Mouse (Mus musculus): ENCODE measurements around the gene Ywhaq. TPM values are rescaled to one million over a fixed set of nuclear protein-coding genes. Genes with fewer than 3 reads are reported as not detected.
"Not testable (repeated sequence)": the region's sequence is repeated elsewhere in the genome, so short reads cannot be mapped to it uniquely, and the experiment has no call there.

The Ywhaq gene
- polyA plus RNA-seq, 1 experiment = 41.4 TPM

DNA sequence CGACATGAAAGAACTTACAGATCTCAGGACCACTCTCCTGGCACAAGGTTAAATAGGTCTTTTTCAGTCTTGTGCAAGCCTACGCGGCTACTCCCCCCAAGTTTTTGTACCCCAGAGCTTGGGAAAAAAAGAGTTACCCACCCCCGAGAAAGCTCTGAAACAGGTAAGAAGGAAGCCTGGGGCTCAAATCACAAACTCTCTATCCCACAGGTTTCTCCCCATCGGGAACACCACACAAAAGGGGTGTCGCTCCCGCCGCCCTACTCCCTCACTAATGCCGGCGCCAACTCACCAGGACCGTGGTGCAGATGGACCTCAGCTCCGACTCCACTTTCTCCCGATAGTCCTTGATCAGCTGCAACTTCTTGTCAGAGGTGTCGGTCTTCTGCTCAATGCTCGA, 931 bp downstream of the Ywhaq start:
- Histone ChIP-seq H3K4me3 (replicated peaks) (peak overlapping the region; percentile 94), H3K27me3 (replicated peaks) (no peaks in the 10 kb centered on the region), H3K4me1 (peaks cover 30% of the 10 kb centered on the region), H3K36me3 (replicated peaks; ENCODE audit: low read length) (peaks cover 37% of the 10 kb centered on the region), H3K9me3 (0 out of 2 replicates have a peak, but pooled peaks cover 5% of the 10 kb centered on the region)
- TF ChIP-seq FLI1 (IDR thresholded peaks at IDR 0.05; ENCODE audit: low read length) (no peak), GATA1 (IDR thresholded peaks at IDR 0.05; ENCODE audit: borderline replicate concordance, low read length) (no peak)

GRCm38 (mm10) chr12:21410620-21411019, 6.8 kb downstream of the Ywhaq start:
- no peak for TF ChIP-seq GATA1 (IDR thresholded peaks at IDR 0.05; ENCODE audit: borderline replicate concordance, low read length)
- TF ChIP-seq FLI1 (IDR thresholded peaks at IDR 0.05; ENCODE audit: low read length) = no peak
- Histone ChIP-seq H3K4me1 (peaks cover 30% of the 10 kb centered on the region), H3K9me3 (0 out of 2 replicates have a peak, but pooled peaks cover 5% of the 10 kb centered on the region), H3K4me3 (replicated peaks) (no peak overlapping the region), H3K36me3 (replicated peaks; ENCODE audit: low read length) (peaks cover 69% of the 10 kb centered on the region), H3K27me3 (replicated peaks) (no peaks in the 10 kb centered on the region)

DNA sequence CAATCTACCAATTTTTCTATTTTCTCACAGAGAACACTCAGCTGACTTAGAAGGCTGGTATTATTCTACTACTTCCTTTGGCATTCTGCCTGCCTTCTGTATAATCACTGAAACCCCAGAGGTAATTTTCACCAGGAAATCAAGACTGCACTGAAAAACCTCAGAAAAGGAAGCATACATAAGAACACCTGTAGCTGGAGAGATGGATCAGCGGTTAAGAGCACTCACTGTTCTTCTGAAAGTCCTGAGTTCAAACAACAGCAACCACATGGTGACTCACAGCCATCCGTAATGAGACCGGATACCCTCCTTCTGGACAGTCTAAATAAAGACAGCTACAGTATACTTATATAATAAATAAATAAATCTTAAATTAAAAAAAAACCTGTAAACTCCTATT, 7.8 kb downstream of the Ywhaq start:
- TF ChIP-seq FLI1 (IDR thresholded peaks at IDR 0.05; ENCODE audit: low read length) = no peak
- TF ChIP-seq GATA1 (IDR thresholded peaks at IDR 0.05; ENCODE audit: borderline replicate concordance, low read length) = no peak
- Histone ChIP-seq H3K36me3 (replicated peaks; ENCODE audit: low read length) (peaks cover 66% of the 10 kb centered on the region), H3K27me3 (replicated peaks) (no peaks in the 10 kb centered on the region), H3K9me3 (0 out of 2 replicates have a peak, but pooled peaks cover 5% of the 10 kb centered on the region), H3K4me3 (replicated peaks) (no peak overlapping the region), H3K4me1 (peaks cover 22% of the 10 kb centered on the region)

DNA sequence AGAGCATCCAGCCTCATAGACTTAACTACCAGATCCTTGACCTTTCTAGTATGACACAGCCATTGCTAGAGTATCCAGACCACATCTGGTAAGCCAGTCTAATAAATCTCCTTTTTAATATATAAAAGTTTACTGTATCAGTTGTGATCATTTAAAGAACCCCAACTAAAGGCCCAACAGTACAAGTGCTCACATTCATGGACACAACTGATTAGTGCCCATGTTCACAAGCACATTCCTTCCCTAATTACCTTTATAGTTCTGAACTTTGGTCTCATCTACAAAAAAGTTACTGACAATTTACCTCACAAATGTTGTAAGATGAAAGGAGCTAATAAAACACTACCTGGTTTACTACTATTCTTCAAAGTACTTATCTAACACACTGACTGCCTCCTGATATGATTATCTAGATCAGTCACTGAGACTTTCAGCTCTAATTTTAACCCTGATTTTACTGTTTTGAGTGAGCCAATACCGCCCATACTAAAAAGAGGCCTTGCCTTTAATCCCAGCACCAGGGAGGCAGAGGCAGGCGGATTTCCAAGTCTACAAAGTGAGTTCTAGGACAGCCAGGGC, 8.6 kb downstream of the Ywhaq start:
- no peak for TF ChIP-seq FLI1 (IDR thresholded peaks at IDR 0.05; ENCODE audit: low read length)
- no peak for TF ChIP-seq GATA1 (IDR thresholded peaks at IDR 0.05; ENCODE audit: borderline replicate concordance, low read length)
- peaks cover 17% of the 10 kb centered on the region for H3K4me1 ChIP-seq
- H3K9me3 ChIP-seq = 0 out of 2 replicates have a peak, but pooled peaks cover 5% of the 10 kb centered on the region
- H3K27me3 ChIP-seq (replicated peaks) = no peaks in the 10 kb centered on the region
- H3K4me3 ChIP-seq (replicated peaks) = no peak overlapping the region
- H3K36me3 ChIP-seq (replicated peaks; ENCODE audit: low read length) = peaks cover 59% of the 10 kb centered on the region

GRCm38 (mm10) chr12:21402771-21403170, 14.7 kb downstream of the Ywhaq start:
- no peaks in the 10 kb centered on the region for H3K9me3 ChIP-seq
- no peak overlapping the region for H3K4me3 ChIP-seq (replicated peaks)
- H3K27me3 ChIP-seq (replicated peaks) = no peaks in the 10 kb centered on the region
- peaks cover 46% of the 10 kb centered on the region for H3K36me3 ChIP-seq (replicated peaks; ENCODE audit: low read length)
- peaks cover 31% of the 10 kb centered on the region for H3K4me1 ChIP-seq
- TF ChIP-seq FLI1 (IDR thresholded peaks at IDR 0.05; ENCODE audit: low read length) (no peak), GATA1 (IDR thresholded peaks at IDR 0.05; ENCODE audit: borderline replicate concordance, low read length) (no peak)

- no peak overlapping the region for H3K4me3 ChIP-seq (replicated peaks)
- no peaks in the 10 kb centered on the region for H3K27me3 ChIP-seq (replicated peaks)
- H3K9me3 ChIP-seq = no peaks in the 10 kb centered on the region
- peaks cover 33% of the 10 kb centered on the region for H3K36me3 ChIP-seq (replicated peaks; ENCODE audit: low read length)
- H3K4me1 ChIP-seq = no peaks in the 10 kb centered on the region
- no peak for TF ChIP-seq GATA1 (IDR thresholded peaks at IDR 0.05; ENCODE audit: borderline replicate concordance, low read length)
- TF ChIP-seq FLI1 (IDR thresholded peaks at IDR 0.05; ENCODE audit: low read length) = no peak
Measured at GRCm38 (mm10) chr12:21386201-21386600, 31.2 kb downstream of the Ywhaq start.

DNA sequence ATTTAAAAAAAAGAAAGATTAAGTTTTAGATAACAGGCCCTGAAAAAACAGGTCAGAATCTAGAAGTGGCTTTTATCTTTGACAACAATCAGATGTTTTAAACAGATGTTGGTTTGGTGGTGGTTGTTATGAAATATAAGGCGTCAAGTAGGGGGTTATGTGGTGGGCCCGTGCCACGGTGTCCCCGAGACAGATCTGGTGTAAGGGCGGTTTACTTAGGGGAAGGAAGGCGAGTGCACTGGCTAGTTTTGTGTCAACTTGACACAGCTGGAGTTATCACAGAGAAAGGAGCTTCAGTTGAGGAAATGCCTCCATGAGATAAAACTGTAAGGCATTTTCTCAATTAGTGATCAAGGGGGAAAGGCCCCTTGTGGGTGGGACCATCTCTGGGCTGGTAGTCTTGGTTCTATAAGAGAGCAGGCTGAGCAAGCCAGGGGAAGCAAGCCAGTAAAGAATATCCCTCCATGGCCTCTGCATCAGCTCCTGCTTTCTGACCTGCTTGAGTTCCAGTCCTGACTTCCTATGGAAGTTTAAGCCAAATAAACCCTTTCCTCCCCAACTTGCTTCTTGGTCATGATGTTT, 38.6 kb downstream of the Ywhaq start:
- not testable (repeated sequence) for H3K27me3 ChIP-seq (replicated peaks); H3K36me3 ChIP-seq (replicated peaks; ENCODE audit: low read length); H3K9me3 ChIP-seq; H3K4me3 ChIP-seq (replicated peaks)
- peaks cover 23% of the 10 kb centered on the region for H3K4me1 ChIP-seq

DNA sequence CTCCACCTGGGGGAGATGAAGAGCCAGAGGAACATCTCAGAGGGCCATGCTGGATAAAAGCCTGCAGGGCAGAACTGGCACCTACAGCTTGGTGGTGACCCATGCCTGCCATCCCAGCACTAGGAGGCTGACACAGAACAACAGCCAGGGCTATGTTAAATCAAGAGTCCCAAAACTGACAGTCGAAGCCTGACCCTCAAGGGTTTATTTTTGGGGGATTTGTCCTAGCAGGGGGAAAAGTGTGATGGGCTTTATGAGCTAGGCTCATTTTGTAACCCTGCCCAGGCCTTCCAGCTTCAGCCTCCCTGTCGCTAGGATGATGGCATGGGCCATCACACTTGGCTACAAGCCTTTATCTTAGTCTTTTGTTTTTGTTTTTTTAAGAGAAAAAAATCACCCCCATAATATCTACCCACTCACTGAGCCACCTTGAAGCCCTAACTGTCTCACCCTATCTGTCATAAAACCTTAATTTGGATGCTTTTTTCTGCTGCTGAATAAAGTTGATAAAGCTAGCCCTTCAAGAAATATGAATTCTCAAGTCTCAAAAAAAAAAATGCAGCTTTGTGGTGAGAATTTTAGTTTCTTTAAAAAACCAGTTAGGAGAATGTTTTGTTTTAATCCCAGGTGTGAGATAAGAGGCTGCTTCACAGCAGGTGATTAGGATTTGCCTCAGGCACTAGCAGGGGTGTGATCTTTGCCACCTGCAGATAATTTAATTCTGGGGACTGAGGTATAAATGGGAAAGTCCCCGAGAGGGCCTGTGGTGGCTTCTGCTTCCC, 41.9 kb downstream of the Ywhaq start:
- no peaks in the 10 kb centered on the region for H3K9me3 ChIP-seq
- no peaks in the 10 kb centered on the region for H3K27me3 ChIP-seq (replicated peaks)
- H3K4me3 ChIP-seq (replicated peaks) = no peak overlapping the region
- TF ChIP-seq GATA1 (IDR thresholded peaks at IDR 0.05; ENCODE audit: borderline replicate concordance, low read length) (no peak), FLI1 (IDR thresholded peaks at IDR 0.05; ENCODE audit: low read length) (no peak)
- H3K36me3 ChIP-seq (replicated peaks; ENCODE audit: low read length) = no peaks in the 10 kb centered on the region
- peaks cover 22% of the 10 kb centered on the region for H3K4me1 ChIP-seq

DNA sequence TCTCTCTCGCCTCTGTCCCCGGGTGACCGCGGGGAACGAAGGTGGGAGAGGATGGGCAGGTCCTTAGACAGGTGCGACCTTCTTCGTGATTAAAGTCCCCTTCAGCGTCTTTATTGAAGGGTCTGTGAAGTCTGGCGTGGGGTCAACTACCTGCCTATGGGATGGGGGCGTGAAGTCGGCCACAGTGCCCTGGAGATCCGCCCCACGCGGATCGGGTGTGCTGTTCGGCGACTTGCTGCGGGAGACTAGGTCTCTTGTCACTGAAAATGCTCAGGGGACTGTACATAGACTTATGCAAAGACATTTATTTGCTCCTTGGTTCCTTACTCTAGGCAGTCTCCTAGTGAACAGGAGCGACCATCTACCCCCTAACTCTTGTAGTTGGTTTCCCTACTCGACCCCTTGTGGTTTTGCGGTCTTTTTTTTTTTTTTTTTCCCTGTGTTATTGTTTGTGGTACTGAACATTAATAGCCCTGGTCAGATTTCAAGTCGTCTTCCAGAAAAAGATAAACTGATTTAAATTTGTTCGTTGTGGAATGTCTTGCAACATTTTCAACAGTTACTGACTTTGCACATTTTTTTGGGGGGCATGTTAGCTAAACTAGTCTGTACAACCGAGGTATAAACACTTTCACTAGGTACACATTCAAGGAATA, 43.5 kb downstream of the Ywhaq start:
- peaks cover 32% of the 10 kb centered on the region for H3K4me1 ChIP-seq
- H3K36me3 ChIP-seq (replicated peaks; ENCODE audit: low read length) = no peaks in the 10 kb centered on the region
- H3K4me3 ChIP-seq (replicated peaks) = peak overlapping the region; percentile 94
- H3K27me3 ChIP-seq (replicated peaks) = no peaks in the 10 kb centered on the region
- no peaks in the 10 kb centered on the region for H3K9me3 ChIP-seq
- TF ChIP-seq GATA1 (IDR thresholded peaks at IDR 0.05; ENCODE audit: borderline replicate concordance, low read length) = no peak
- TF ChIP-seq FLI1 (IDR thresholded peaks at IDR 0.05; ENCODE audit: low read length) = no peak

Measured in megakaryocyte, embryonic 14.5 days (primary cell).